Mouse (Mus musculus): ENCODE measurements at regions not wholly inside any gene's neighbourhood (a gene's known extent, or its start where the extent isn't known, plus 50 kb on each side); places are given as distances from the start of the nearest gene placed in this dataset.

DNA sequence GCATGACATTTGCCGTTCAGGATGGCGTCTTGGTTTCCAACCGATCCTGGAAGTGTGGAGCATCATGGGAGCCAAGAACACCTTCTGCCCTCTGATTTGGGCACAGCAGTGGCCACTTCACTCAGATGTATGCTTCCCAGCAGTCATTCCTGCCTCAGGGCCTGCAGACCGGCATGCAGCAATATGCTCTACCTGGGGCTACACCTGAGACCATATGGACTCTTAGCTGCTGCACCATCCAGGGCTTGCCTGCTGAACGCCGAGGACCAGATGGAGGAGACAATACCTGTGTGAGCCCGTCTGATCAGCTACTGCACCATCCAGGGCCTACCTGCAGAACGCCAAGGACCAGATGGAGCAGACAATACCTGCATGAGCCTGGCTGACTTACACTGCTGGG, 209.0 kb downstream of the Rnf144a start:
- TF ChIP-seq EP300 (IDR thresholded peaks at IDR 0.05; ENCODE audit: insufficient read depth, low read depth, low read length), result no peak
- TF ChIP-seq CTCF (IDR thresholded peaks at IDR 0.05), result no peak
- no peak for TF ChIP-seq POLR2A (IDR thresholded peaks at IDR 0.05; ENCODE audit: insufficient read depth, low read depth, low read length)
